In the genomic region with DNA sequence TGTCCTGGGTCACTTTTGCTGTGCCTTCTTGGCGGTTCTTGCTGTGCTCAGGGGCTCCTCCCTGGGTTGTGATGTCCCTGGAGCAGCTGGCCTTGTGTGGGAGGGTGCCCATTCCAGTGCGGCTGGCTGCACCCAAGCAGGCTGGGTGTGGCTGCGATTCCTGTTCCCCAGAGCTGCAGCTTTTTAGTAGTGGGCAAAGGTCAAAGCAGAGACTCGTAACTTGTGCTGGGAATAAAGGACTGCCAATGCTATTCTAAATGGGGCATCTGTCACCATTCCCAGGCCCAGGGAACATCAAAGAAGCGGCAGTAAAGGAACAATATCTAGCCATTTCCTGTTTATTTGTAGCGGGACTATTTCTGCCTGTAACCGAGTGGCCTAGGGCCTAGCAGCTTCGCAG, we compare ENCODE assay signal across 8 mouse cellular contexts.
DNase-seq lines count a peak whose midpoint lies in the region; ATAC-seq and TF ChIP-seq lines count a peak whose summit lies in the region.

No protein-coding gene starts in this region.

- peaks cover 9% of the 10 kb centered on the region; the same call in 1 of the 2 replicates for H3K4me1 ChIP-seq in embryonic facial prominence, embryonic 15.5 days
- H3K4me1 ChIP-seq in lung, embryonic 15.5 days = peaks cover 21% of the 10 kb centered on the region
- H3K4me1 ChIP-seq in thymus, adult 2 months (replicated peaks; ENCODE audit: control insufficient read depth, insufficient read depth, low read length) = no peaks in the 10 kb centered on the region
- H3K4me1 ChIP-seq in cerebellum, adult 2 months (ENCODE audit: control insufficient read depth, insufficient read depth, low read length) = no peaks in the 10 kb centered on the region

- H3K27me3 ChIP-seq in embryonic facial prominence, embryonic 15.5 days = no peaks in the 10 kb centered on the region
- no peaks in the 10 kb centered on the region for H3K27me3 ChIP-seq in lung, embryonic 15.5 days
- H3K27me3 ChIP-seq in thymus, adult 2 months (ENCODE audit: control insufficient read depth, insufficient read depth, low read length) = no peaks in the 10 kb centered on the region
- H3K27me3 ChIP-seq in cerebellum, adult 2 months (ENCODE audit: control insufficient read depth, insufficient read depth, low read length) = no peaks in the 10 kb centered on the region

- DNase-seq in left cerebral cortex, adult 2 months (ENCODE audit: extremely low spot score in 1 of 2, low spot score in 2 of 2) = no peak
- DNase-seq in left cerebral cortex, adult 9 months (ENCODE audit: low spot score in 2 of 2) = no peak
- DNase-seq in kidney, adult 11 months = peak; percentile 61
- peak; percentile 66 for DNase-seq in testis, postnatal 10 days (ENCODE audit: low spot score)
- DNase-seq in thymus, adult 2 months = no peak
- no peak for DNase-seq in cerebellum, adult 2 months

- no peak overlapping the region for H3K9ac ChIP-seq in embryonic facial prominence, embryonic 15.5 days
- no peak overlapping the region for H3K9ac ChIP-seq in lung, embryonic 15.5 days

- H3K4me3 ChIP-seq in left cerebral cortex, adult 2 months = no peak overlapping the region
- H3K4me3 ChIP-seq in embryonic facial prominence, embryonic 15.5 days (replicated peaks) = no peak overlapping the region
- no peak overlapping the region for H3K4me3 ChIP-seq in lung, embryonic 15.5 days
- no peak overlapping the region for H3K4me3 ChIP-seq in thymus, adult 2 months (ENCODE audit: control insufficient read depth, insufficient read depth, low read length)
- H3K4me3 ChIP-seq in cerebellum, adult 2 months (replicated peaks; ENCODE audit: insufficient read depth, low read depth, low read length) = no peak overlapping the region

- peak overlapping the region; percentile 57 for H3K27ac ChIP-seq in left cerebral cortex, adult 2 months
- peak overlapping the region; percentile 44; the same call in 1 of the 2 replicates for H3K27ac ChIP-seq in embryonic facial prominence, embryonic 15.5 days (replicated peaks)
- H3K27ac ChIP-seq in lung, embryonic 15.5 days = peak overlapping the region; percentile 72
- no peak overlapping the region for H3K27ac ChIP-seq in thymus, adult 2 months (ENCODE audit: control insufficient read depth, insufficient read depth, low read length)
- H3K27ac ChIP-seq in cerebellum, adult 2 months (ENCODE audit: insufficient read depth, low read length) = no peak overlapping the region

- intact Hi-C loops in left cerebral cortex, adult 2 months (cut with DNase I) = no loop called here

- no peaks in the 10 kb centered on the region for H3K36me3 ChIP-seq in embryonic facial prominence, embryonic 15.5 days
- no peaks in the 10 kb centered on the region for H3K36me3 ChIP-seq in lung, embryonic 15.5 days
- H3K36me3 ChIP-seq in thymus, adult 2 months (ENCODE audit: control insufficient read depth, insufficient read depth, low read length) = no peaks in the 10 kb centered on the region

- WGBS in embryonic facial prominence, embryonic 15.5 days = 29% methylated on average over 8 of the region's 8 CpGs
- 23% methylated on average over 8 of the region's 8 CpGs for WGBS in lung, embryonic 15.5 days
- WGBS in thymus, adult 2 months = 86% methylated on average over 8 of the region's 8 CpGs
- 52% methylated on average over 8 of the region's 8 CpGs for WGBS in cerebellum, adult 2 months

- no peak for TF ChIP-seq POLR2A in thymus, adult 2 months (IDR thresholded peaks at IDR 0.05; ENCODE audit: control insufficient read depth, extremely low read depth, insufficient read depth, low read length, poor library complexity)
- no peak for TF ChIP-seq POLR2A in cerebellum, adult 2 months (IDR thresholded peaks at IDR 0.05; ENCODE audit: borderline replicate concordance, insufficient read depth, low read length)

- H3K9me3 ChIP-seq in embryonic facial prominence, embryonic 15.5 days (replicated peaks) = no peaks in the 10 kb centered on the region
- no peaks in the 10 kb centered on the region for H3K9me3 ChIP-seq in lung, embryonic 15.5 days

- no peak for TF ChIP-seq CTCF in left cerebral cortex, adult 2 months (IDR thresholded peaks at IDR 0.05)
- TF ChIP-seq CTCF in thymus, adult 2 months (IDR thresholded peaks at IDR 0.05; ENCODE audit: borderline replicate concordance, control insufficient read depth, extremely low read depth, insufficient read depth, low read length, poor library complexity) = no peak
- TF ChIP-seq CTCF in cerebellum, adult 2 months (IDR thresholded peaks at IDR 0.05; ENCODE audit: borderline replicate concordance, insufficient read depth, low read depth, low read length) = no peak

- H3K4me2 ChIP-seq in embryonic facial prominence, embryonic 15.5 days (replicated peaks) = no peak overlapping the region
- no peak overlapping the region for H3K4me2 ChIP-seq in lung, embryonic 15.5 days

- ATAC-seq in embryonic facial prominence, embryonic 15.5 days (ENCODE audit: insufficient number of reproducible peaks, low FRiP score, low TSS enrichment, low read depth) = peak; percentile 67; the same call in 1 of the 2 replicates
- peak; percentile 46 for ATAC-seq in lung, embryonic 15.5 days (ENCODE audit: borderline replicate concordance, extremely low read depth, low FRiP score, low TSS enrichment)

Comparison
In these comparisons a context has a peak if more than half of its experiments do, and no peak if none do; other contexts are left out.
1. DNase-seq: peak in kidney, adult 11 months (single experiment) and testis, postnatal 10 days (single experiment); none in left cerebral cortex, adult 2 months (0 of 2), left cerebral cortex, adult 9 months (0 of 2), thymus, adult 2 months (single experiment) and cerebellum, adult 2 months (0 of 2).
2. H3K27ac ChIP-seq: peak in left cerebral cortex, adult 2 months (single experiment), embryonic facial prominence, embryonic 15.5 days (single experiment) and lung, embryonic 15.5 days (single experiment); none in thymus, adult 2 months (single experiment) and cerebellum, adult 2 months (single experiment).